Mouse (Mus musculus): Measurements from ENCODE around the gene Rgs18. TPM values are rescaled to one million over a fixed set of nuclear protein-coding genes. Genes with fewer than 3 reads are reported as not detected.

The Rgs18 gene
- polyA plus RNA-seq, 1 experiment, result not detected

DNA sequence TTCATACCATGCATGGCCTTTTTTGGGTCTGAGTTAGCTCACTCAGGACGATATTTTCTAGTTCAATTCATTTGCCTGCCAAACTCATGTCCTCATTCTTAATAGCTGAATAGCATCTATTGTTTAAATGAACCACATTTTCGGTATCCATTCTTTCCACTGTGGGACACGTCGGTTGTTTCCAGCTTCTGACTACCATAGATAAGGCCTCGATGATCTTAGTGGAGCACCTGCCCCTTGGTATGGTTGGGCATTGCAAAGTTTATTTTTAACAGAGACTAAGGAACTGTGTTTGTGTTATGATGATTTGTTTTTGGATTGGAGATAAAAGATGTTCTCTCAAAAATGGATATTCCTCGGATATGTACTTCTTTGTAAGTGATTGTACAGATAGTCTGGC lies 37.5 kb downstream of the Rgs18 start:
- TF ChIP-seq CTCF (IDR thresholded peaks at IDR 0.05; ENCODE audit: low read depth, low read length) (no peak), POLR2A (IDR thresholded peaks at IDR 0.05; ENCODE audit: insufficient read depth, low read length) (no peak), EP300 (IDR thresholded peaks at IDR 0.05; ENCODE audit: insufficient read depth, low read depth, low read length) (no peak)
- no peak overlapping the region for H3K4me3 ChIP-seq (ENCODE audit: low read depth, low read length)

DNA sequence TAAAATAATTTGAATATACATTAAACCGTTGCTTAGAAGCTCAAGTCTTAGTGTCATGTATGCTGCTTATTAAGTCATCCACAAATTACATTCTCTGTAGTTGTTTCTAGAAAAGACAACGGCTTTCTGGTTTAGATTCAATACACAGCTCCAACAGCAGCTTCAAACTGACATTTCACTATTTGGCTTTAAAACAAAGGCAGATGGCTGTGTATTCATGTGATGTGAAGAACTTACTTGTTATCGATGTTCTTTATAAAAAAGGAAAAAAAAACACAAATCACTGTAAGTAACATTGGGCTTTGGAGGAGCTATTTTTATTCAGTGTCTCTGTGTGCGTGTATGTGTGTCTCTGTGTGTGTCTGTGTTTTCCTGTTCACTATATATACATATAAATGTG lies 54.5 kb downstream of the Rgs18 start:
- H3K4me1 ChIP-seq (ENCODE audit: control insufficient read depth, insufficient read depth, low read length), result no peaks in the 10 kb centered on the region
- TF ChIP-seq CTCF (IDR thresholded peaks at IDR 0.05; ENCODE audit: low read depth, low read length) (no peak), POLR2A (IDR thresholded peaks at IDR 0.05; ENCODE audit: insufficient read depth, low read length) (no peak), EP300 (IDR thresholded peaks at IDR 0.05; ENCODE audit: insufficient read depth, low read depth, low read length) (no peak)
- no peaks in the 10 kb centered on the region for H3K9me3 ChIP-seq (replicated peaks; ENCODE audit: control insufficient read depth, insufficient read depth, low read length, poor library complexity, severe bottlenecking)
- H3K9ac ChIP-seq (ENCODE audit: low read depth, poor library complexity, severe bottlenecking), result no peak overlapping the region
- no peak overlapping the region for H3K27ac ChIP-seq (ENCODE audit: insufficient read depth, low read length)
- H3K36me3 ChIP-seq (ENCODE audit: control insufficient read depth, insufficient read depth, low read length, poor library complexity, severe bottlenecking), result no peaks in the 10 kb centered on the region
- no peaks in the 10 kb centered on the region for H3K27me3 ChIP-seq (ENCODE audit: control insufficient read depth, insufficient read depth, low read length, poor library complexity, severe bottlenecking)
- H3K4me3 ChIP-seq (ENCODE audit: low read depth, low read length), result no peak overlapping the region

More for the DNA sequence above, 37.5 kb downstream of the Rgs18 start:
- Histone ChIP-seq H3K9ac (ENCODE audit: low read depth, poor library complexity, severe bottlenecking) (no peak overlapping the region), H3K4me1 (ENCODE audit: control insufficient read depth, insufficient read depth, low read length) (no peaks in the 10 kb centered on the region), H3K27ac (ENCODE audit: insufficient read depth, low read length) (no peak overlapping the region), H3K36me3 (ENCODE audit: control insufficient read depth, insufficient read depth, low read length, poor library complexity, severe bottlenecking) (no peaks in the 10 kb centered on the region), H3K27me3 (ENCODE audit: control insufficient read depth, insufficient read depth, low read length, poor library complexity, severe bottlenecking) (no peaks in the 10 kb centered on the region), H3K9me3 (replicated peaks; ENCODE audit: control insufficient read depth, insufficient read depth, low read length, poor library complexity, severe bottlenecking) (no peaks in the 10 kb centered on the region)

DNA sequence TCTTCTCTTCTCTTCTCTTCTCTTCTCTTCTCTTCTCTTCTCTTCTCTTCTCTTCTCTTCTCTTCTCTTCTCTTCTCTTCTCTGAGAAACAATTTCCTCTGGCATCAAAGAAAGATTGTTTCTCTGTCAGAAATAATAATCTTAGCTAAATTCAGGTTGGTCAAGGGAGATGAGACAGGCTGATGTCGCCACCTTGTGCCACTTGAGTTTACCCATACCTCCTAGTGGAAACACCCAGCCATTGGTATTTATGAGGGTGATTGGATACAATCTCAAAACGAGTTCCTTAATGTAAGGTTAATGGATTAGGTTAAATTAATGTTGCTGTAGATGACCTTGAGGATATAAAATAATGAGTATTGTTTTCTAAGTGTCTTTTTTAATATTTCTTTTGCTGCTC lies 70.9 kb downstream of the Rgs18 start:
- Histone ChIP-seq H3K27ac (ENCODE audit: insufficient read depth, low read length) (no peak overlapping the region), H3K36me3 (ENCODE audit: control insufficient read depth, insufficient read depth, low read length, poor library complexity, severe bottlenecking) (no peaks in the 10 kb centered on the region), H3K9me3 (replicated peaks; ENCODE audit: control insufficient read depth, insufficient read depth, low read length, poor library complexity, severe bottlenecking) (no peaks in the 10 kb centered on the region), H3K9ac (ENCODE audit: low read depth, poor library complexity, severe bottlenecking) (no peak overlapping the region), H3K27me3 (ENCODE audit: control insufficient read depth, insufficient read depth, low read length, poor library complexity, severe bottlenecking) (no peaks in the 10 kb centered on the region), H3K4me1 (ENCODE audit: control insufficient read depth, insufficient read depth, low read length) (no peaks in the 10 kb centered on the region), H3K4me3 (ENCODE audit: low read depth, low read length) (no peak overlapping the region)
- TF ChIP-seq EP300 (IDR thresholded peaks at IDR 0.05; ENCODE audit: insufficient read depth, low read depth, low read length), result no peak
- no peak for TF ChIP-seq POLR2A (IDR thresholded peaks at IDR 0.05; ENCODE audit: insufficient read depth, low read length)
- no peak for TF ChIP-seq CTCF (IDR thresholded peaks at IDR 0.05; ENCODE audit: low read depth, low read length)

Other genes with a start within 250 kb of the Rgs18 start
- not detected in 2 replicates for gene Rgs21, start 207.8 kb downstream of the Rgs18 start, polyA plus RNA-seq (2011; ENCODE audit: insufficient read depth, insufficient read length, low read depth, missing spikeins)

All from ES-Bruce4 (cell line).